Mouse (Mus musculus) gastrocnemius, adult 2 months (tissue): ENCODE data around the gene Igsf9b. TPM values are rescaled to one million over a fixed set of nuclear protein-coding genes. Genes with fewer than 3 reads are reported as not detected.

Source experiments
- DNase-seq: peaks from one replicate; pipeline ENCODE4 v3.0.0; 2022
- H3K27ac ChIP-seq: fragments of 200-600 bp; 2 replicates; pipeline ENCODE4 v1.8.1; 2022; ENCODE audit warnings: mild to moderate bottlenecking
- H3K4me3 ChIP-seq: fragments of 200-600 bp; 2 replicates; pipeline ENCODE4 v1.8.1; 2022; ENCODE audit warnings: mild to moderate bottlenecking, moderate library complexity
- CTCF ChIP-seq: fragments of 200-600 bp; IDR thresholded peaks from 2 replicates; pipeline ENCODE4 v1.8.1; 2022; ENCODE audit warnings: antibody characterized with exemption, mild to moderate bottlenecking, moderate library complexity
- intact Hi-C: fragments of 180-260 bp; cut with DNase I; formaldehyde crosslinking; loops from one replicate; pipeline ENCODE4 v1.15.1; 2025
- total RNA-seq, 2 experiments: library from RNA; stranded (reverse); gene quantifications; 2 replicates each; pipeline ENCODE4 v1.2.3; 2021

Gene Igsf9b
- total RNA-seq, 2 experiments from 2014 or later, result 4.0 to 4.3 TPM

DNA sequence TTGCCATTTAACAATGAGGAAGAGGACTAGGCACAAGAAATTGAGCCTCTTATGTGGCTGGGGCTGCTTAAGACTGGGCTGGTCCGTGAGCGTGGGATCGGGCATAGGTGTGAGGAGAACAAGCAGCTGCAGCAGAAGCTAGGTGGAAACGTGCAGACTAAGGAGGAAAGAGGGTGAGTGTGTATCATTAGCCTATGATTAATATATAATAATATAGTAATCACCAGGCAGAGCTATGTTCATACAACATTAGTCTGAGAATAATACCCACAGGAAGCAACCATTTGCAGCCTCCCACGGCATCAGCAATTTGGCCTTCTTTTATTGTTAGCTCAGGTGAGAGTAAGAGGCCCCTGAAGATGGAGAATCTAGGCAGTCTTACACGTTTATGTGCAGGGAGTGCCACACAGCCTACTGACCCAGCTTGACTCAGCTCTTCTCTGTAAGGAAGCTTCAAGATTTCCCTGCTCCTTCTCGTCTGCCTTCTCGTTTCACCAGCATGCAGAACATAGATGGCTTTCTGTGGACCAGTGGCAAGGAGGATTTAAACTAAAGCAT lies 22.6 kb upstream of the Igsf9b start:
- H3K27ac ChIP-seq, result no peak overlapping the region
- no peak for TF ChIP-seq CTCF
- intact Hi-C loops, result no loop called here
- H3K4me3 ChIP-seq, result no peak overlapping the region
- DNase-seq, result no peak

DNA sequence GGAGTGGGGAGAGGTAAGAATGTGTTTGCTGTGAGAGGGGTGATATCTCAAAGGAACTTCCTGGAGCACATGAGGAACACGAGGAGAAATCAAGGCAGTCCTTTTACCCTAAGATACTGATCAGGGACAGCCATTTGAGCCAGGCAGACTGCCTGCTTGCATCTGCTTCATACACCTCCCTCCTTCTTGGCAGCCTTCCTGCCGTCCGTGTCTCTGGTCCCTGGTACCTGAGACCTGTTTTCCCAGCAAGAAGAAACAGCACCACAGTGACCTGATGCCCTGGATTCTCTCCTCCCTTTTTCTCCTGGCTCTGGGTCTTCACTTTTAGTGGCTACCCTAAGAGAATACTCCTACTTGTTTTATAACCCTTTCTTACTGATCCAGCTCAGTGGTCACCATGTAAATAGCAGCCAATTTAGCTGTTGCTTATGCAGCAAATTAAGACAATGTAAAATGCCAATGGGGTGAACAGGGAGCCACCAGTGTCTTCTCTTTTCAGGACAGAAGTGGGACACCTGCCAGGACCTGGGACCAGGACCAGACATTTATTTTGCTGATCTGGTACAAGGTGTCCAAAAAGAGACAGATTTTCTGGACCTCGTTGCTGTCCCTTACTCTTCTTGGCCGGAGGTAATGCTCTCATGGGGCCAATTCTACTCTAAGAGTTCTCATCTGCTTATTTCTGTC lies 21.5 kb upstream of the Igsf9b start:
- no peak for DNase-seq
- Histone ChIP-seq H3K27ac (no peak overlapping the region), H3K4me3 (no peak overlapping the region)
- intact Hi-C loops, result no loop called here
- TF ChIP-seq CTCF, result no peak

DNA sequence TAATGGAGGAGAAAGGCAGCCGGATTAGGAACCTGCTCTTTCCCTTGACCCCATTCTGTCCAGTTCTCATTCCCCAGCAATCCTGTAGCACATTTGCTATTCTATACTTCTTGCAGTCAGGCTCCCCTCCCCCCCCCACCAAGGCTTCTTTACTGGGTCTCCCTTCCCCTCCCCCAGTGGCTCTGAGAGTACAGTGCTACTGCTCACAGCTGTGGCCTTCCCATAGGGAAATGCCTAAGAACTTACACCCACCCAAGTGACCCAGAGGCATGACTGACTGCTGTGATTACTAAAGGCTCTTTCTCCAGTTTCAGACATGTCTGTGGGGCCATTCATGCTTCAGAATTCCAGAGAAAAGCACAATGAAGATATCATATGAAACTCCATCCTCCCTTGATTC lies 20.0 kb upstream of the Igsf9b start:
- H3K4me3 ChIP-seq, result no peak overlapping the region
- H3K27ac ChIP-seq, result no peak overlapping the region

DNA sequence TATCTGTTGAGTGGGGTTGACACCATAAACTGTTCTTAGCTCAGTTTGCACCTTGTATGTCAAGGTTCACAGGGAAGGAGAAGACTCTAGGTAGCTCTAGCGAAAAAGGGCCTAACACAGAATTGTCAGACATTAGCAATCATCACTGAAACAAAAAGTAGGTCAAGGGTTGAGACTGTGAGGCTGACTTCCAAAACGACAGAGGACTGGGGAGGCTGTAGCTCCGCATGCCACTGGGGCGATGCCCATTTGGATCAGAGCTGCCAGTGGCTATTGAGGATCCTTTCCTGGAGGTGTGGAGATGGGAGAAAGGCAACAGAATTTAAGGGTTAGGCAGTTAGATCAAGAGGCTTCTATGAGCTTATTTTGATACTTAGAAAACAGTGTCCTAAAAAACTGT lies 18.0 kb upstream of the Igsf9b start:
- no peak overlapping the region for H3K27ac ChIP-seq
- intact Hi-C loops, result no loop called here
- DNase-seq, result no peak
- no peak overlapping the region for H3K4me3 ChIP-seq
- no peak for TF ChIP-seq CTCF

More for the DNA sequence above, 20.0 kb upstream of the Igsf9b start:
- DNase-seq, result no peak
- intact Hi-C loops, result no loop called here
- TF ChIP-seq CTCF, result no peak

DNA sequence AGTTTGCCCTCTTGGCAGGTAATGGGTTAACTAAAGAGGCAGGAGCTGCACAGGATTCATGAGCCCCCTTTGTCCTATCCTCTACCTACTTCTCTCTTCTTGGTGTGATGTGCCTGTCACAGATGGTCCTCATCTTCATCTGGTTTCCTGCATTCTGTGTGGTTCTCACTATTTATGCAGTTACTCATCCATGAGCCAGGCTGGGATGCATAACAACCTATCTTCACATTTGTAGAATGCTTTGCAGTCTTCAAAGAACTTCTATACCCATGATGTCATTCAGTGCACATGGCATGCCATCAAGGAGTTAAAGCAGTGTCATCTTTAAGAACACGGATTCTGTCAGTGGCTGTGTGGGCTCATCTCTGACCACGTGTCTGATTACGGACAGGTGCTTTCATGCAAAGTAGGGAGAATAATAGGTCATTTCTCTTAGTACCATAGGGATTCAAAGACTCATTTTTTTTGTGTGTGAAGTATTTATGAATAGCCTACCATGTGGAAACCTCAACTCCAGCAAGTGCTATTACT lies 13.2 kb upstream of the Igsf9b start:
- intact Hi-C loops, result loop anchor here (5.0 kb wide), 1 partner anchor 178 kb away; no protein-coding TSS in a partner anchor
- H3K4me3 ChIP-seq, result no peak overlapping the region
- TF ChIP-seq CTCF, result no peak
- no peak for DNase-seq
- H3K27ac ChIP-seq, result no peak overlapping the region

DNA sequence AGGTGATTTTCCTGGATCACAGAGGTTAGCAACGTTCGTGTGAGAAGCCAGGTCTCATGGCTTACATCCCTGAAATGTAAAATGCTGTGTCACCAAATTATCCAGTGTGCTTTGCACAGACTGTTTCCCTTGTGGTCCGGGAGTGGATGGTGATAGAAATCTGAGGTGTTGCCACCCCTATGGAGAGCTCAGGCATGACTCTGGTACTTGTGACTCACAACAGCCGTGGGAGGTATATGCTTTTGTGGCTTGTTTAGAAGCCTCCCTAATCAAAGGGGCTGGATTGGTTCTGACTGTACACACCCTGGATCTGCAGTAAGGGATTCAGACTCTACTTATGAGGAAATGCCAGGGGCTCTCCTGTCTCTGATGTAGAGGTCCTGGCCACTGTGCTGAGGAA lies 12.7 kb upstream of the Igsf9b start:
- DNase-seq, result no peak
- H3K27ac ChIP-seq, result no peak overlapping the region
- no peak for TF ChIP-seq CTCF
- intact Hi-C loops, result loop anchor here (5.0 kb wide), 1 partner anchor 179 kb away; no protein-coding TSS in a partner anchor
- H3K4me3 ChIP-seq, result no peak overlapping the region

DNA sequence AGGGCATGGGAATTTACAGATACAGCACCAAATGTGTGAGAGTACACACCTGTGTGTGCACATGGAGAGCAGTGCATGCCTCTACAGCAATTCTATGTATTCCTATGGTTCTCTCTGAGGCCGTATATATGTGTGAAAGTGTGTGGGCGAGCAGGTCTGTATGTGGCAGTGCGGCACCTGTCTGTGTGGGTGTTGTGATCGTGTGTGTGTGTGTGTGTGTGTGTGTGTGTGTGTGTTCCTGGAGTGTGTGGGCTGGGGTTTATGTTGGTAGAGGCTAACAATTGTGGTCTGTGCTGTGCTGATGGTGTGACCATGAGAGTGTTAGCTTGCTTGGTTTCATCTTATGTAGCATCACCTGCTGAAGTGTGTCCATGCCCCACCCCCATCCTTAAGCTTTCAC lies 12.1 kb upstream of the Igsf9b start:
- intact Hi-C loops, result loop anchor here (5.0 kb wide), 1 partner anchor 180 kb away; no protein-coding TSS in a partner anchor
- no peak for TF ChIP-seq CTCF
- no peak for DNase-seq
- H3K4me3 ChIP-seq, result no peak overlapping the region
- H3K27ac ChIP-seq, result no peak overlapping the region

DNA sequence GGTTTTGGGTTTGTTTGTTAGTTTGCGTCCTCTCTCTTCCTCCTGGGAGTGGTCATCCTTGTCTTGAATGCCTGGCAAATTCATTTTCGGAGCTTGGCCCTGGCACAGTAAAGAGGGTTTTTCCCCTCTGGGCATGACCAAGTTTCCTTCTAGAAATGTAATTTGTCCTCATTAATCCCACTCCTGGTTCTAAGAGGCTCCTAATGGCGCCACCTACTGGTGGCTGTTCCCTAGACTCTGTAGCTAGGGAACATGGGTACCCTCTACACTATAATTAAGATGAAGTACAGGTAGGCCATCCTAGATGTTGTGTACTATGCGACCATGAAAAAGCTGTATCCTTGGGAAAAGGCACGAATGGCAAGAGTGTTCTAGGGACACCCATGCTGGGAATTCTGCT lies 11.6 kb upstream of the Igsf9b start:
- intact Hi-C loops, result loop anchor here (5.0 kb wide), 1 partner anchor 180 kb away; no protein-coding TSS in a partner anchor

DNA sequence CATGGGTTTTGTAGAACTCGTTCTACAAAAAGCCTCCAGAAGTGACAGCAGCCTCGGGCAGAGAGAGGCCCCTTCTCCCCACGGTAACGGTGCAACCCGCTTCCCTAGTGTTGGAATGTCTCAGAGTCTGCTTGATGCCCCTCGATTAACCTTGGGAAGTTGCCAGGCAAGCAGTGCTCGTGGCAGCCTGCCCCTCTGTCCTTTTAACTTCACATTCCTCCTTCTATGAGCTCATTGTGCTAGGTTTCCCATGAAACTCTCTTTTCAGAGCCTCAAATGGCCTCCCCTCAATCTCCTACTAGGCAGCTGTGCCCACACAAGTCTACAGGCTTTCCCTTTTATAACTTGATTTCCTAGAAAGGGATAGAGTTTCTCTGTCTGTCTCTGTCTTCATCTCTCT lies 10.6 kb upstream of the Igsf9b start:
- intact Hi-C loops, result loop anchor here (5.0 kb wide), 1 partner anchor 181 kb away; no protein-coding TSS in a partner anchor

More for the DNA sequence above, 11.6 kb upstream of the Igsf9b start:
- no peak overlapping the region for H3K27ac ChIP-seq
- peak; percentile 61 for DNase-seq
- TF ChIP-seq CTCF, result peak; percentile 80
- no peak overlapping the region for H3K4me3 ChIP-seq

DNA sequence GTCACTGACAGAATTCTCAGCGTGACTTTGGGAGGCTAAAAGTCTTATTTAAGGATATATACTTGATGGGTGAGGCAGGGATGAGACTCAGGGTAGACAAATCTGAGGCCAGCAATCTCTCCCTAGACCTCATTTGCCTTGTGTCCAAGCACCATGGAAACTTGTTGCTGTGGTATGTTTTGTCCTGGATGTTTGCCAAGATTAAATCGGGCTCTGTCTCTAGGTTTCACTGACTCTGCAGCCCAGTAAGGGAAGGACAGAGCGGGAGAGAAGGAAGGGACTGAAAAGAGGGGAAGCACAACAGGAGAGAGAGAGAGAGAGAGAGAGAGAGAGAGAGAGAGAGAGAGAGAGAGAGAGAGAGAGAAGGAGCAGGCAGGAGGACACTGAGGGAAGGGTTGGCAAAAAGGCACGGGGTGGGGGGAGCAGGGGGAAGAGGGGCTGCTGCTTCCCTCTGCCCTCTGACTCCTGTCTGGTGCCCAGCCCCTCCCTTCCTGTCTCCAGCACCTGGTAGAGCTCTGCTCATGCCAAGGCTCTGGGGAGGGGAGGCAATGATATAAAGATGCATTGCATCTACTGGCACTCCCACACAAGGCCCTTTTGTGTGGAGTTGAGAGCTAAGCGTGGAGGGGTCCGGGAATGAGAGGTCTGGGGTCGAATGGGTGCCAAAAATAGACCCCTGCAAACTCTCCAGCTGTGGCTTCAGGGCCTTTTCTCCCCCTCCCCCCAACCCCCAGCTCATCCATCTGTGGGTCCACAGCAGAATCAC lies 9.3 kb upstream of the Igsf9b start:
- no peak for DNase-seq
- Histone ChIP-seq H3K4me3 (no peak overlapping the region), H3K27ac (no peak overlapping the region)
- intact Hi-C loops, result loop anchor here (5.0 kb wide), 1 partner anchor 182 kb away; no protein-coding TSS in a partner anchor
- no peak for TF ChIP-seq CTCF

More for the DNA sequence above, 10.6 kb upstream of the Igsf9b start:
- Histone ChIP-seq H3K4me3 (no peak overlapping the region), H3K27ac (no peak overlapping the region)
- no peak for DNase-seq
- TF ChIP-seq CTCF, result no peak

DNA sequence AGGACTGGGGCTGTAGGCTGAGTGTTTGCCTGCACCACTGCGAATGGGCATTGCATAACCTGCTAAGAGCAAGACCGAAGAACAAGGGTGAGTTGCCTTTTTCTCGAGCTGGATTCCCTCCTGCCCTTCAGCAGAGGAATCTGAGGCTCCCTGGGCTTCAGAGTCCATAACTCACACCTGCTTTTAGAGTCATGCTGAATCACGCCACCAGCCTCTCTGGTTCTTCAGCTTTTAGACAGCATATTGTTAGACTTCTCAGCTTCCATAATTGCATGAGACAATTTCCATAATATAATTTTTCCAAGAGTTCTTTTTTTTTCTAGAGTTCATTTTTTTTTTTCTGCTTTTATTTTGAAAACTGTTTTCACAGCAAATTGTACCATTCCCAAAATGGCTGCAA lies 4.6 kb upstream of the Igsf9b start:
- intact Hi-C loops, result no loop called here
- no peak for DNase-seq
- Histone ChIP-seq H3K27ac (no peak overlapping the region), H3K4me3 (no peak overlapping the region)
- TF ChIP-seq CTCF, result no peak

DNA sequence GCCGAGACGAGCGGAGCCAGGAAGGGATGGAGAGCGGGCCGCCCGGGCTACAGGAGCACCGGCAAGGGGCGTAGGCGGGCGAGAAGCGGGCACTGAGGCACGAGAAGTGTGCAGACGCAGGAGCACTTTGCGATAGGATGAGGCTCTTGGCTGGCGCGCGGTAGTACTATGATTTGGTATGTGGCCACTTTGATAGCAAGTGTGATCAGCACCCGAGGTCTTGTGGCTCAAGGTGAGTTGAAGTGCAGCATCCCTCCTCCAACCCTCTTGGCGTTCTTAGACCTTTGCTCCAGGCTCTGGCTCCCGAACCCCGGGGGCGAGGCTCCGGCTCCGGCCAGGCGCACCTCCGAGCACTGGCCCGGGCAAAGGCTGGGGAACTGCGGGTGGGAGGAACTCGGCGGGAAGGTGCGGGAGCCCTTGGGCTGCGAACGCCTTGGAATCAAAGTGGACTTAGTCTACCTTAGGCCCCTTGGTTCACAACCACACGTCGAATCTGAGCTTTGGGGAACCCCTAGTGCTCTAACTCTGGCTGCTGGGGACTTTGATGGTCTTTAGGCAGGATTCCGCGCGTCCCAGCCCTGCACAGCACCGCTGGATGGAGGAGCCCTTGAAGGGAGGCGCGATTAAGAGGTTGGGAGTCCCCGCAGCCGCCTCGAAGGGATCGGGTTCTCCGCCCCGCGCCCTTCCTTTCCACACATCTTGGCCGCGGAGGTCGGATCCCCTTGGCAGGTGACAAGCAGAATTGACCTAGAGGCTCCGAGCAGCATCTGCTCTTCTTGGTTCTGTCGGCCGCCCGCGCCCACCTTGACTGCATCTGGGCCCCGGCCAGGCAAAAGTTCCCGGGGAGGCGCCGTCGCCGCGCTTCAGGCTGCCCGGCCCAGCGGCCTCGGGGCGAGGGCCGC lies 533 bp downstream of the Igsf9b start:
- peak; percentile 32 for DNase-seq
- TF ChIP-seq CTCF, result no peak
- intact Hi-C loops, result loop anchor here (5.0 kb wide), 1 partner anchor 107 kb away; no protein-coding TSS in a partner anchor
- peak overlapping the region; percentile 84 for H3K4me3 ChIP-seq
- peak overlapping the region; percentile 36 for H3K27ac ChIP-seq
